Mouse (Mus musculus): ENCODE data around the gene Fam117a.
A peak's percentile ranks its signal among the peaks of the same experiment; 100 is the strongest.

The Fam117a gene

DNA sequence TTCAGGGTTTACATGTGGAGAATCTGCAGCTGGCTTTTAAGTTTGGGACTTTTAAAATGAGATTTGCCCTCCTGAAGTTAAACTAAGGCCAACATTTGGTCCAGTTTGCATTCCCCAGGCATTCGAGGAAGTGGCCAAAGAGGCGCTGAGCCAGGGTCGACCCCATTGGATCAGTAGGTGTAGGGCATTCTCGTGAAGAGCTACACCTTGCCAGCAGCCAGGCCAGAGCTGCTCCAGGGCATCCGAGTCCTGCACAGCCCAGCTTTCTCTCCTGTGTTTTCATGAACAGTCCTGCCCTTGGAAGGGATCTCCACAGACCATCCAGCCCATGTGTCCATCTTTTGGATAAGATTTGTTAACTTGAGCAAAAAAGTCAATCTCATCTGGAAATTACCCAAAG is 27.6 kb downstream of the Fam117a start:
- no peak for DNase-seq (ENCODE audit: low spot score in 2 of 2)

DNA sequence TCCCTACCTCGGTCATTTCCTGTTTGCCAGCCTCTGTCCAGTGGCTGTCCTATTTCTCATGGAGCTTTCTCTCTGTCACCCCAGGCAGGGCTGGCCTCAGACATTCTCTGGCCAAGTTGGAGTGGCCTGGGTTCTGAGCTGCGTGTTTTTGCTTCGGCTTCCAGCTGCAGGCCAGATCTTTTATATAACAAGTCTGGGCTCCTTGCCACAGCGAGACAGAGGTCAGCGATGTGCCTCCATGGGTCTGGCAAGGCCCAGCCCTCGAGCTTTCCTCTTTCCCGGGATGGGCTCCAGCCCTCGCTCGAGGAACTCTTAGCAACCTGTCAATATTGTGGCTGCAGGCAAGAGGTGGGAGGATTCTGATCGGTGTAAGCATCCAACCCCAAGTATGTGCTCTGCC is 28.8 kb downstream of the Fam117a start:
- peak; percentile 44 to 70 for DNase-seq (ENCODE audit: low spot score in 2 of 2)

DNA sequence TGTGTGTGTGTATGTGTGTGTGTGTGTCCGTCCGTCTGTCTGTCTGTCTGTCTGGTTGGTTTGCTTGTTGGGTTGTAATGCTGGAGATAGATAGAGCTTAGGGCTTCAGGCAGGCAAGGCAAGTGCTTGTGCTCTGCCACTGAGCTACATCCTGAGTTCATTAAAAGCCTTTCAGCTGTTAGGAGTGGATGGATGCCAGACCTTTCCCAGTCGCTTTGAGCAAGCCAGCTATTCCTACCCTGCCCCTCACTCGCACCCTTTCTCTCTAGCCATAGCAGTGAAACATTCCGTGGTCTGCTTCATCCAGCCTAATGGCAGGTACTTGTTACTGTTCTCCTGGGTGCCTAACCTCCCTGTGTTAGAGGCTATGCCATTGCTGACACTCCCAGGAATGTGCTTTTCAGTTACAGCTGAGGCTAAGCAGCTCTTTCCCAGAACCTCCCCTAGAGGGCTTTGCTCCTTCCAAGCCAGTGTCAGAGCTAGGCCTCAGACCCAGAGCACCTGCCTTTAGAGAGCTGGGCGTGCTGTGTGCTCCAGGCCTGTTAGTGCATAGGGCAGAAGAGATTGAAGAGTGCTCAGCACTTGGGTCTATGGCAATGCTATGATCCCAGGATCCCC is 29.6 kb downstream of the Fam117a start:
- DNase-seq (ENCODE audit: low spot score in 2 of 2), result no peak

DNA sequence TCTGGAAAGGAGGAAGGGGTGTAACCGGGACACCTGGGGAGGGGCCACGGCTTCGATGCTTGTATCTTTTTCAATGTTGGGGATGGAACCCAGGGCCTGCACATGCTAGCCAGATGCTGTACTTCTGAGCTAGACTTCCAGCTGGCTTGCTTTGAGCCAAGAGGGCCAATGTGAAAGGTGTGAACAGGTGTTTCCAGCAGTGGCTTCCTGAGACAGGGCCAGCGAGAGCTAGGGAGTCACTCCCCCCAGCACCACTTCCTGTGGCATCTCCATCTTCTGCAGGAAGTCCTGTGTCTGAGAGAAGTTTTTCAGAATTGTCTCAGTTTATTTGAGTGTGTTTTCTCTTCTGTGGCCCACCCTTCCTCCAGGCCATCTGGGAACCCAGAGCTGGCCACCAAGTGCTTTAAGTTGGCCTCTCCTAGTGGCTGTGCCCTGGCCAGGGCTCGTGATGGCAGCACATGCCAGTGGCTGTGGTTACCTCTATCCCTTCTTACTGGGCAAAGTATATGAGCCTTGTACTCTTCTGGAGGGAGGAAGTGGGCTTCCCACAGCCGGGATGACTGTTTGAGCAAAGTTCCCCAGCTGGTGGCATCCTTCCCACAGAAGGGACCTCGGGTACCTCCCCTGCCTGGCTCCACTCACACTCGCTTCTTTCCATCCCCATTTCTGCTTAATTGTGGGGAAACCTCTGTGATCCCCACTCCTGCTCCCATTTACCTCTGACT is 30.4 kb downstream of the Fam117a start:
- no peak for DNase-seq (ENCODE audit: low spot score in 2 of 2)

DNA sequence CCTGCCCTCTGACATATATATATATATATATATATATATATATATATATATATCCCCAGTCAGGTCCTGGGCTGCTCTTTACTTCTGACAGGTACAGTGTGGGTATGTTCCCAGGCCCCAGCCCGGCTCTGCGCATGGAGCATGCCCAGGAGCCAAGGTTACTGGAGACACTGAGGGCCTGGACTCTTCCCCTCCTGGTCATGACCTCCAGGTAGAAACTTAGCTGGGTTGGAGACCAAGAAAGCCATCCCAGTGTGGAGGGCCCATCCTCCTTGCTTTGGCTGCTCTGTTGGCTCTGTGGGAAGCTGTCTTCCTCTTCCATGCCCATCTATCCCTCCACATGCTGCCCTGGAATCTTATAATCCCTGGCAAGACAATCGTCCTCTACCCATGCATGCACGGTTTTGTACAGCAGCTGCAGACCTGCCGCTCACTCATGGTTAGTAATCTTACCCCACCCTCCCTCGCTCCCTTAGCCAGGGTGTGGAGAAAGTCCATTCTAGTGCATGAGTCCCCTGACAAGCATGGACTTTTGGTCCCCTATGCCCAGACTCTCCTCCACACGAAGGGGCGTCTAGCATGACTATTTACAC is 31.5 kb downstream of the Fam117a start:
- no peak for DNase-seq (ENCODE audit: low spot score in 2 of 2)

DNA sequence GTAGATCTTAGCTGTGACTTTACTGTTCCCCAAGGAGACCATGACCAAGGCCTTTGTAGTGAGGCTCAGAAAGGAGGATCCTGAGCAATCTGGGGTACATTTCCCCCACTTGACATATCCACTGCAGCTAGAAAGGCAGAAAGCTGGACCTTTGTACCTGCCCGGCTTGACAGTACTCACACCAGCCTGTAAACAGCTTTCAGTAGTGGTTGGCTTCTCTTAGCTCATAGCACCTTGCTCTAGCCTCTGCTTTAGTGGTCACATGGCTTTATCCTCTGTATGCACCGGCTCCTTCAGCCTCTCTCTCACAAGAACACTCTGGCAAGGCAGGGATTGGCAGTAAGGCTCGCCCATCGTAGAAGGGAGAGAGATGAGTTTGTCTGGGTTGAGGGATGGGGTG is 32.1 kb downstream of the Fam117a start:
- no peak for DNase-seq (ENCODE audit: low spot score in 2 of 2)

DNA sequence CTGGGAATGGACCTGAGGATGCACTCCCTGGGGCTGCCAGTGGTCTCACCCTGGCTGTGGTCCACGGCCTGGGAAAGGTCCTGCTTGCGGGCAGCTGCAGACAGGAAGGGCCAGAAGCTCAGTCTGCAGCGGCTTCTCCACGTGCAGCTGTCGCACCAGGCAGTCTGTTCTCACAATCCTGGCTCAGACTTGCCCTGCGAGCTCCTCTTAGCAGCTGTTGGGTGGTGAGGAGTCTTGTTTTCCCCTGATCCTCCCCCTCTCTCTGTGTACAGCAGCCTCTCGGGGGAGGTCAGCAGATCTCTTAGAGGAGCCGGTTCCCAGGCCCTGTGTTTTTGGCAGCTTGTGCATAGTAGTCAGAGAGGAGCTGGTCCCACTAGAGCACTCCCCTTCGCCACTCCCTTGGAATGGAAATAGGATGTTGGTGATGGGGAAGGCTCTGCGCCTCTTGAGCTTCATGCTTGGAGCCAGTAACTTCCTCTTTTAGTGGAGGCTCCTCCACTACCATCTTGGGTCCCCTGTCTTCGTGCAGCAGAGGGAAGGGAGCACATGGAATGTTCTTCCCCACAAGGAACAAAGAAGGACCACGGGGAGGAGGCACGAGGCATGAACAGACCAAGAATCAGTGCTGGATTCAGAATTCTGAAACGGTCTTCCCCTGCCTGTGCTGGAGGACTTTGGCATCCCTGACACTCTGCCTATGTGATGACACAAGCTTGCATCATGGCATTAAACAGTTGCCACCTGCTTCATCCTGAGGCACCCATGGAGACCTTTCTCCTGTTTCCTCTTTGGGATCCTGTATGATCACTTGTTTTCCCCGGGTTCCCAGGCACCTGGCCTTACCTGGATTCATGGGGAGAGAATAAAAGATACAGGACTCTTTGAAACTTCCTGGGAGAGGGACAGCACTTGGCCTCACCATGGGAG is 33.4 kb downstream of the Fam117a start:
- DNase-seq (ENCODE audit: low spot score in 2 of 2), result peak in 1 of 2 experiments; percentile 34

DNA sequence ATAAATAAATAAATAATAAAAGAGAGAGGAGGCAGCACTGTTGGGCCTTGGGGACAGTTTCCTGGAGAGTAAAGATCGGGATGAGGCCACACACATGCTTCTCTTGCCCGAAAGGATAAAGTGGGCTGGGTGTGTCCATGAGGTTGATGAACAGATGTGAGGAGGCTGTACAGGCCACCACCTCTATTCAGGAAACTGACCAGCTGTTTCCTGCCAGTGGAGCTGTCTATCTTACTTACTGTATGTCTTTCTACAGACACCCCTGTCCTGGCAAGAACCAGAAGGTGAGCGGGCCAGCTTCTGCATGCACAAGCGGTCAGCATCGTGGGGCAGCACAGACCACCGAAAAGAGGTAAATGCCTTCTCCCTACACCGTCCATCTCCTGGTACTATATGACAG is 34.4 kb downstream of the Fam117a start:
- DNase-seq (ENCODE audit: low spot score in 2 of 2), result no peak

DNA sequence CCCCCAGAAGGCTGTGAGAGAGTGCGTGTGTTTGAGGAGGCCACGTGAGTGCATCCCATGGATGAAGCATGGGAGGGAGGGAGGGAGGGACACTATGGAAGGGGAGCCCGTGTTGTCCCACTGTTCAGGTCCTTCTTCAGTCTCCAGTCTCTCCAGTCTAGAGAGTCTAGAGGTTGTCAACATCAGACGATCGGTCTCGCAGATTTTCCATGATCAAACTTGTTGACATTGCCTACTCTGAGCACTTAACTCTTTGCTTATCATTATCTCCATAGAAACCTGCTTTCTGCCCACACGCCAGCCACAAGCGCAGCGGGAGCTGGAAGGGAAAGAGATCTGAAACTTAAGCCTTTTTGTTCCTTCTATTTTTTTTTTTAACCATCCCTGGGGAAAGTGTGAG is 42.1 kb downstream of the Fam117a start:
- no peak for DNase-seq (ENCODE audit: low spot score in 2 of 2)

DNA sequence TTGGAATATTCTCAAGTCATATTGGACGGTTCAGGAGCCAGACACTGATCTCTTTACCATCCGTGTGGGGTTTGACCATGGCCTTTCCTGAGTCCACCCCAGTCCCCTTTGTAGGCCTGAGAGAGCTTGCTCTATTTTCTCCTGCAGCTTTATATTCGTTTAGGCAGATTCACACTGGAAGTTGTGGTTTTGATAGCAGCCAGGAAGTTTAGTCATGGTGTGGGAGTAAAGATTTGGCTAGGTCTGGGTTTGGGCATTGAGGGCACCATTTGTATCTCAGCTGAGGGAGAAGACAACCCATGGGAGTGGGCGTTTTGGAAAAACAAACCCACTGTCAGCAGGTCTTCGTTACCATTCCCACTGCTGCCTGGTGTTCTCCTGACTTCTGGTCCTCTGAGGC is 42.7 kb downstream of the Fam117a start:
- DNase-seq (ENCODE audit: low spot score in 2 of 2), result no peak

DNA sequence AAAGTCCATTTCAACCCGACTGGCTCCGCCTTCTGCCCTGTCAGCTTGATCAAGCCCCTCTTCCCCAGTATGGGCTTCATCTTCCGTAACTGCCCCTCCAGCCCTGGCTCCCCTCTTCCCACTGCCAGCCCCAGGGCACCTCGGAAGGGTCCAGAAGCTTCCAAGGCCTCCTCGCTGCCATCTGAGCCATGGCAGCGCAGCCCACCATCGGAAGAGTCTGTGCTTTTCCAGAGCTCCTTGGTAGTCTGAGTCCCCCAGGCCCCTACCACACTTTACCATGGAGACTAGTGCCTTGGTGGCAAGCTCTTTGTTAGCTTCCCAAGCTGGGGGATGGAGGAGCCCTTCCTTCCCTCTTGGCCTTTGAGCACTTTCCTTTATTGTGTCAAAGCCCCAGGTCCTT is 43.9 kb downstream of the Fam117a start:
- DNase-seq (ENCODE audit: low spot score in 2 of 2), result no peak

DNA sequence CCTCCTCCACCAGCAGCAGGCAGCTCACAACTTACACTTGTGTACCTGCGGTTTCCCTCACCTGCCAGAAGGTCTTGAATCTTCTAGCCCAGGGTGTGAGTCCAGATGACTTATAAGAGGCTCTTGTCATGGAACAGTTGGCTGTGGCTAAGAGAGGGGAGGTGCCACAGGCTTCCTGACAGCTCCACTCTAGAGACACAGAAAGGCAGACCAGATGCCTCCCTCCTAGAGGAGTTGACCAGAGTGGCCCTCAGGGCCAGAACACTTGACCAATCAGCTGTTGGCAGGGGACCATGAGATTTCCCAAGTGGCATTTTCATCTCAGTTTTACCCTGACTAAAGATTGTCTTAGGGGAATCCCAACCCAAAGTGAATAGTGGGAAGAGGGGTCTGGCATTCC is 44.3 kb downstream of the Fam117a start:
- no peak for DNase-seq (ENCODE audit: low spot score in 2 of 2)

DNA sequence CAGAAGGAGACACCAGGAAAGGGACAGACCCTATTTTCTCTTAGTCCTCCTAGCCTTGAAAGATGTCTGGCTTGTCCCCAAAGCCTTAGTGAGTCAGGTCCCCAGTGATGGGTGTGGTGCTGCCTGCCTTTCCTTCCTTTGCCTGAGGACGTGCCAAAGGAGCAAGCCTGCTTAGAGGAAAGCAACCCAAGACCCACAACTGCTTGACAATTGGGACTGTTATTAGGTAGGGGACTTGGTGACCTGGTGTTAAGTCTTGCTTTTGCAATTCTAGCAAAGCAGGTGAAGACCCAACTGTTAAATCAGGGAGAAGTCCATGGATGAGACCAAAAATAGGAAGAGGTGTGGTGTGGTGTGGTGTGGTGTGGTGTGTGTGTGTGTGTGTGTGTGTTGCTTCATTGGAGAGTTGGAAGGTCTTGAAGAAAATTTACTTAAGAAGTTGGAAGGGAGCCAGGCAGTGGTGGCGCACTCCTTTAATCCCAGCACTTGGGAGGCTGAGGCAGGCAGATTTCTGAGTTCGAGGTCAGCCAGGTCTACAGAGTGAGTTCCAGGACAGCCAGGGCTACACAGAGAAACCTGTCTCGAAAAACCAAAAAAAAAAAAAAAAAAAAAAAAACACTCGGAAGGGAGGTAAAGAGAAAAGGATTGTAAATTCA is 46.6 kb downstream of the Fam117a start:
- no peak for DNase-seq (ENCODE audit: low spot score in 2 of 2)

DNA sequence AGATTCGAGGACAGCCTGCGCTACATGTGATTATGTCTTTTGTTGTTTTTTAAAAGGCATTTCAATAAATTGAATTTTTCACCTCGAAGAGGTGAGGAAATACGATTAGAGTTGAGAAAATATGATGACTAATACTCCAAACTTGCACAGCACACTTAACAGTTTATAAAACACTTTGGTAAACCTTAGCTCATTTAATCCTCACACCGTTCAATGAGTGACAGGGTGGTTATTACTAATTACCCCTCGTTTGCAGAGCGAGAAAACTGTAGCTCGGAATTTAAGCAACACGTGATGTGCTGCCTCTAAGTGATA is 47.1 kb downstream of the Fam117a start:
- no peak for DNase-seq (ENCODE audit: low spot score in 2 of 2)

DNA sequence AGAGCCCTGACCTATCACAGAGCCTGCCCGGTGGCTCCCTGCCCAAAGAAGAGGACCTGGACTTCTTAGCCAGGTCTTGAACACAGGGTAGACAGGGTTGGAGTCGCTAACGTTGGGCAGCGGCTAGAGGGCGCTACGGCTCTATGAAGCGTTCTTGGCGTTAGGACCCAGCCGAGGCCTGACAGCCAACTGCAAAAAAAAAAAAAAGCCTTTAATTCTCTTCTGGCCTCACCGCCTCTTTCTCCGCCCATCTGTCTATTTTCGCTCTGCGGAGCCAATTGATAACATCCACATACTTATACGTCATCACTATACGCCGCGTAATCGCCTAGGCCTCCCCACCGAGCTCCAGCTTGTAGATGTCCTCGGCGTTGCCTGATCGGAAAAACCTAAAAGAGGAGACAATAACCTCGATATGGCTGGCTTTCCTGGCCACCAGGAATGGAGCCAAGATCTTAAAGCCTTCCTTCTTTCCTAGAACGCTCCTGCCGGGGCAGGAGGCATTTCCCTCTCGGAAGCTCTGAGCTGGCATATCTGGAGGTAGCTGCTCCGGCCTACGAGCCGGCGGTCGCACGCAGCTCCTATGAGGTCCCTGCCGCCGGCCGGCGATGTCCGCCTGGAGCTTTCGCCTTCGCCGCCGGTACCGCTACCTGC is 47.6 kb downstream of the Fam117a start, which contains the start of gene Slc35b1:
Gene Slc35b1 (plus strand): TSS at position 374 of the 654 bp plus-strand sequence.
- peak; percentile 94 to 99 for DNase-seq (ENCODE audit: low spot score in 2 of 2)

DNA sequence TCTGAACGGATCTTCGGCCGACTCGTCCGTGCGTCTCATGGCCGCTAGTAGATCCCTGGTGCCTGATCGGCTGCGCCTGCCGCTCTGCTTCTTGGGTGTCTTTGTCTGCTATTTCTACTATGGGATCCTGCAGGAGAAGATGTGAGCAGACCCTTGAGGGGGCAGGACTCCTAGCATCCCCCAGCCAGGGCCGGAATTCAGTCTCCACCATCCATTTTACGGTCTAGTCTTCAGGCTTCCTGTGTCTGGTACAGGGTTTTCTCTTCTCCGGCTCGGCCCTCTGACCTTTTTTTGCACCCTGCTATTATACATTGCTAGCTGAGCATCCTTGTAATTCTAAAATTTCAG is 48.1 kb downstream of the Fam117a start:
- no peak for DNase-seq (ENCODE audit: low spot score in 2 of 2)

DNA sequence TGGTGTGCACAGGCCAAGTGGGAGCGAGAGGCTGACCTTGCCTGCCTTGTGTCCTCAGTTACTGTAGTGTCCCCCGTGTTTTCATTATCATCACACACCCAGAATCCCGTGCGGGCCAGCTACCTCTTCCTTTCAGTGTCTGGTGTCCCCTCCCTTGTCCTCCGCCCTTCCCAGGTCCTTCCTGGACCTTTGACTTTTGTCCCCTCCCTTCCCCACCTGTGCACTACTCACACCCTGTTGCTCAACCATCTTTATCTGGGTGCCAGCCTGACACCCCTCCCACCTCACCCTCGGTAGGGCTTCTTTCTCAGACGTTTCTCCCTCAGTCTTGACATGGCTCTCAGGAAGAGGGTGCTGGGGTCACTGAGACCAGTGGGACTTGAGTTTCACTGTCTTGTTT is 50.5 kb downstream of the Fam117a start:
- DNase-seq (ENCODE audit: low spot score in 2 of 2), result no peak

DNA sequence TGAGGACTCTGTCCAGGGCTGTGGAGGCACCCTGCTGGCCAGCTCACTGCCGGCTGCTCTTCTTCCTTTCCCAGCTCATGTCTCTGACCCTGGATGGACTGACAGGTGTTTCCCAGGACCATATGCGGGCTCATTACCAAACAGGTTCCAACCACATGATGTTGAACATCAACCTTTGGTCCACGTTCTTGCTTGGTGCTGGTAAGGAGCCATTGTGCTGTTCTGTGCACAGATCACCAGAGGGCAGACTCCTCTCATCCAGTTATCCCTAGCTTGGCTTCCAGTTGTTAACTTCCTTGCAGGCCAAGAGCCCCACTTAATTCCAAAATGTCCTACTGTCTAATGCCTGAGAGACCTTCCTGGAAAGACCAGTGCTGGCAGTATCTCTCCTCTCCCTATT is 52.2 kb downstream of the Fam117a start:
- no peak for DNase-seq (ENCODE audit: low spot score in 2 of 2)

DNA sequence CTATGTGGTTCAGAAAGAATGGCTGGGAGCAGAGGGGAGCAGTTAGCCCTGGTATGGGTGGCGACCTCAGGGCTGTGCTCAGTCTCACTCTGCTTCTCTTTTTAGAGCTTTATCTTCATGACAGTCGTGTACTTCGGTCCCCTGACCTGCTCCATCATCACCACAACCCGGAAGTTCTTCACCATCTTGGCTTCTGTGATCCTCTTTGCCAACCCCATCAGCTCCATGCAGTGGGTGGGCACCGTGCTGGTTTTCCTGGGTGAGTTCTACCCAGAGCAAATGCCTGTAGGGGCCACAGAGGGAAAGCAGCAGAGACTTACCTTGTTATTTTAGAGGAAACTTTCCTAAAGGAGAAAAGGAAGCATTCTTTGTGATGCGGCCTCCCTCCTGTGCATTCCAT is 53.6 kb downstream of the Fam117a start:
- DNase-seq (ENCODE audit: low spot score in 2 of 2), result no peak

DNA sequence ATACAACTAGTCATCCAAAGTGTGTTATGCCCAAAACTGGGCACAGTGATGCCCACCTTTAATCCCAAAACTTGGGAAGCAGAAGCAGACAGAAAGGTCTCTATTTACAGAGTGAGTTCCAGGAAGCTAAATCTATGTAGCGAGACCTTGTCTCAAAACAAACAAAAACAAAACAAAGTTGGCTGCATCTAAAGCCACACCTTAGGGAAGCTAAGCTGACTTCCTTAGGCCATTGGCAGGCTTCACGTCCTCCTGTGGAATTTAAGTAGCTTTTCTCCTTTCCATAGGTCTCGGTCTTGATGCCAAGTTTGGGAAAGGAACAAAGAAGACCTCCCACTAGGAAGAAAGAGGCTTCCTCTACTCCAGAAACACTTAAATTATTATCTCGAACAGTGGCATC is 54.4 kb downstream of the Fam117a start:
- DNase-seq (ENCODE audit: low spot score in 2 of 2), result no peak

DNA sequence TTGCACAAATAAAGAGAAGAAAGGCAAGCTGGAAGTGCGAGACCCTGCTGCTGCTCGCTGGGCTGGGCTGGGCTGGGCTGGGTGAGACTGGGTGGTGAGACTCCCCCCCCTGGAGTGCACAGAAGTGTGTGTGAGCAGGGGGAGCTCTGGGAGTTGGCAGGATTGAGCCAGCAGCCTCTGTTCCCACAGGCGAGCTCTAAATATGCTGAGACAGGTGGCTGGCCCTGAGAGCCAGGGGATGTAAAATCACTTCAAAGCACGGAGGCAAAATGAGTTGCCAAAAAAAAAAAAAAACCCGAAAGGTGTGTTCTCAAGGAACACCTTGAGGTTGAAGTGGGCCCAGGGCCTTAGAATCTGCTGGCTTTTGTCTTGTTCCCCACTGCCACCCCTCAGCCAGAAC is 54.9 kb downstream of the Fam117a start:
- no peak for DNase-seq (ENCODE audit: low spot score in 2 of 2)
